Mouse (Mus musculus) forebrain, embryonic 16.5 days (tissue): ENCODE measurements around the gene 4930469K13Rik. TPM values are rescaled to one million over a fixed set of nuclear protein-coding genes. Genes with fewer than 3 reads are reported as not detected.

Experiments used
- ATAC-seq: fragments of 200-750 bp; cut with Nextera tagmentation; 2 replicates; pipeline ENCODE4 v1.8.0; 2017; ENCODE audit warnings: mild to moderate bottlenecking, moderate library complexity
- H3K27ac ChIP-seq: fragments of 300-500 bp; sonication (generic); 2 replicates; pipeline ENCODE4 v1.5.1; 2014; ENCODE audit warnings: low read length, control low read depth
- H3K27me3 ChIP-seq: fragments of 300-500 bp; sonication (generic); replicated peaks from 2 replicates; pipeline ENCODE4 v1.6.1; 2014; ENCODE audit warnings: low read length; ENCODE audit not compliant: control insufficient read depth, insufficient read depth
- H3K36me3 ChIP-seq: fragments of 300-500 bp; sonication (generic); 2 replicates; pipeline ENCODE4 v1.6.1; 2014; ENCODE audit not compliant: control insufficient read depth, insufficient read depth
- H3K4me1 ChIP-seq: fragments of 300-500 bp; sonication (generic); replicated peaks from 2 replicates; pipeline ENCODE4 v1.6.1; 2014; ENCODE audit warnings: low read length; ENCODE audit not compliant: control insufficient read depth, insufficient read depth
- H3K4me2 ChIP-seq: fragments of 300-500 bp; sonication (generic); 2 replicates; pipeline ENCODE4 v1.6.1; 2014; ENCODE audit warnings: mild to moderate bottlenecking, low read length, control low read depth
- H3K4me3 ChIP-seq: fragments of 300-500 bp; sonication (generic); replicated peaks from 2 replicates; pipeline ENCODE4 v1.5.1; 2014; ENCODE audit warnings: mild to moderate bottlenecking, low read length, control low read depth
- H3K9ac ChIP-seq: fragments of 300-500 bp; sonication (generic); replicated peaks from 2 replicates; pipeline ENCODE4 v1.6.1; 2014; ENCODE audit warnings: low read depth, low read length, control low read depth
- H3K9me3 ChIP-seq: fragments of 300-500 bp; sonication (generic); 2 replicates; pipeline ENCODE4 v1.6.1; 2016; ENCODE audit warnings: low read length; ENCODE audit not compliant: control insufficient read depth
- WGBS: fragments of 180-500 bp; shearing (Covaris S2); extraction: QIAGEN DNeasy Blood & Tissue Kit; methylation state at CpG from one replicate; pipeline ENCODE4 v1.1.7; 2014; 5-methylcytosine and 5-hydroxymethylcytosine counted together
- polyA plus RNA-seq: library from polyadenylated mRNA; unstranded; fragments of >200 nt; fragmentation: Nextera tagmentation; extraction: Ambion mirVana; gene quantifications from 2 replicates; pipeline ENCODE4 v1.2.1, GENCODE M21; 2015

Gene 4930469K13Rik
- polyA plus RNA-seq, 1 experiment from 2014 or later, result not detected

DNA sequence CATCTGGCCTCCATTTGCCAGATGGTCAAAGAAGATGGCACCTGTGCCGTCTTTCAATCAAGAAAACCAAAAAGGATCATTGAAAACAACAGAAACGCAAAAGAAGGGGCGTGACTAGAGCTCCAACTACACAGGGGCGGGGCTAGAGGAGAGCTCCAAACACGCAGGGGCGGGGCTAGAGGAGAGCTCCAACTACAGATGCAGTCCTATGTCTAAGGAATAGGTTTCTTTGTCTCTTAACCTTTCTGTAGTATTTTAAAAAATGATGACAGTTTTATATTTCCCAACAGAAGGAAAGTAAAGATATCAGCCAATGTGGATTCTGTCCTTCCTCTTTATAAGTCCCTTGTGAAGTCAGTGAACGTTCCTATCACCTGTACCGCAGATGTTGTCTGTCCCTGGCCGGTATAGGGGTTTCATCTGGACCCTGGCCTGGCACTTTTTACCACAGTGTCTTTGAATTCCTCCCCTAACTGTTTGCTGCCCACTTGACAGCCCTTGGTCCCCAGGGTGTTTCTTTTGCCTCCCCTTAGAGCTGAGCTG, 153.5 kb downstream of the 4930469K13Rik start:
- H3K4me2 ChIP-seq, result no peak overlapping the region
- ATAC-seq, result no peak
- no peak overlapping the region for H3K4me3 ChIP-seq
- H3K9me3 ChIP-seq, result no peaks in the 10 kb centered on the region
- WGBS, result 88% methylated on average over 9 of the region's 9 CpGs
- no peak overlapping the region for H3K9ac ChIP-seq
- H3K36me3 ChIP-seq, result no peaks in the 10 kb centered on the region
- H3K27ac ChIP-seq, result no peak overlapping the region
- H3K27me3 ChIP-seq, result no peaks in the 10 kb centered on the region
- H3K4me1 ChIP-seq, result no peaks in the 10 kb centered on the region

GRCm38 (mm10) chr11:33944067-33944785, 154.1 kb downstream of the 4930469K13Rik start:
- no peaks in the 10 kb centered on the region for H3K4me1 ChIP-seq
- H3K36me3 ChIP-seq, result no peaks in the 10 kb centered on the region
- H3K9ac ChIP-seq, result no peak overlapping the region
- 84% methylated on average over 3 of the region's 4 CpGs for WGBS
- no peak for ATAC-seq
- H3K4me3 ChIP-seq, result no peak overlapping the region
- H3K27ac ChIP-seq, result no peak overlapping the region
- no peaks in the 10 kb centered on the region for H3K27me3 ChIP-seq
- H3K9me3 ChIP-seq, result no peaks in the 10 kb centered on the region
- H3K4me2 ChIP-seq, result no peak overlapping the region

DNA sequence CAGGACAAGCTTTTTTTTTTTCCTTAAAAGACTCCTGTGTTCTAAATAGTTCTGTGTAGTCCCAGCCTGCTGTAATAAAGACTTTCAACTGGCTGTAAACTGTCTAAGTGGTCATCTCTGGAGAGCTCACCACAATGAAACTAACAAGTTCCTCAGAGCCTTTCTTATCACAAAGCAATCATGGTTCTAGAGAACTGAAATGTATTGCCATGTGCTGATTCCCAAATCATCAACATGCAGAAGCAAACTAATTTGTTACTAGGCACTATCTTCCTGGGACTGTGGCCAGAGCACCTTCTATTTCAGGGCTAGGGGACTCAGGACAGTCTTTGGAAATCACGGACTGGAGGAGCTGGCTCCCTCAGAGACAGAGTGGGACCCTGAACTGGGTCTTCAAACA, 154.8 kb downstream of the 4930469K13Rik start:
- H3K4me3 ChIP-seq, result no peak overlapping the region
- no peaks in the 10 kb centered on the region for H3K27me3 ChIP-seq
- no peaks in the 10 kb centered on the region for H3K36me3 ChIP-seq
- no peak overlapping the region for H3K4me2 ChIP-seq
- ATAC-seq, result no peak
- H3K9ac ChIP-seq, result no peak overlapping the region
- WGBS, result 71% methylated on average over 1 of the region's 1 CpGs
- H3K27ac ChIP-seq, result no peak overlapping the region
- H3K9me3 ChIP-seq, result no peaks in the 10 kb centered on the region
- H3K4me1 ChIP-seq, result no peaks in the 10 kb centered on the region

DNA sequence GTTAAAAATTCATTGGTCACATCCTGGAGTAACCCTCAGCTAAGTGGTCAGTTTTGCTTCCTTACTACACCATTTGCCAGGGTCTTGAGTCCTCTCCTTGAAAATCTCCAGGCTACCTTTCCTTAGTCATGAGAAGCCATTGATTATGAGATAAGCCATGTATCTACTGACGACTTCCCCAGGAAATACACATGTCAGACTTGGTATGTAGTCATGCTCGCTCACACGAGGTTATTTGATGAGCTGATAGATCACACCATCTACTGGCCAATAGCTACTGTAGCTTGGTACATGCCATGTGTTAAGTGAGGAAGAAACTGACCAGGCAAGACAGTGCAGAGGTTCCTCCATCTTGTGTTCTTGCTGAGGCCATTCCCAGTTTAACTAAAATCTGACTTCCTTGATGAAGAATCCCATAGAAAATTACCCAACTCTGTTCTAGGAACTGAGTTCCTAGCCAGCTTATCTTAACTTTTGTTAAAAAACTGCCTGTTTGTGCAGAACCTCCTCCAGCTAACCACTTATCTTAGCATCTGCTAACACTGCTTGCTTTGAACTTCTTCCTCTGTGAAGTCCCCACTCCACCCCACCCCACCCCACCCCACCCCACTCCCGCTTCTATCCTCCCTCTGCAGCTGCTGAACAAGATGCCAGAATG, 158.8 kb downstream of the 4930469K13Rik start:
- no peak for ATAC-seq
- no peak overlapping the region for H3K27ac ChIP-seq
- WGBS, result 92% methylated on average over 4 of the region's 4 CpGs
- H3K4me3 ChIP-seq, result no peak overlapping the region
- no peaks in the 10 kb centered on the region for H3K4me1 ChIP-seq
- no peak overlapping the region for H3K9ac ChIP-seq
- H3K36me3 ChIP-seq, result no peaks in the 10 kb centered on the region
- no peaks in the 10 kb centered on the region for H3K9me3 ChIP-seq
- no peaks in the 10 kb centered on the region for H3K27me3 ChIP-seq
- H3K4me2 ChIP-seq, result no peak overlapping the region

- Histone ChIP-seq H3K36me3 (no peaks in the 10 kb centered on the region), H3K9ac (no peak overlapping the region), H3K9me3 (no peaks in the 10 kb centered on the region), H3K4me1 (no peaks in the 10 kb centered on the region), H3K27me3 (no peaks in the 10 kb centered on the region), H3K27ac (no peak overlapping the region), H3K4me3 (no peak overlapping the region), H3K4me2 (no peak overlapping the region)
- 47% methylated on average over 7 of the region's 7 CpGs for WGBS
- no peak for ATAC-seq
These were observed 159.6 kb downstream of the 4930469K13Rik start for GRCm38 (mm10) chr11:33938561-33939274.

GRCm38 (mm10) chr11:33937641-33938040, 160.7 kb downstream of the 4930469K13Rik start:
- no peaks in the 10 kb centered on the region for H3K9me3 ChIP-seq
- no peaks in the 10 kb centered on the region for H3K4me1 ChIP-seq
- no peak for ATAC-seq
- no peak overlapping the region for H3K4me3 ChIP-seq
- H3K9ac ChIP-seq, result no peak overlapping the region
- no peaks in the 10 kb centered on the region for H3K27me3 ChIP-seq
- no peak overlapping the region for H3K27ac ChIP-seq
- H3K36me3 ChIP-seq, result no peaks in the 10 kb centered on the region
- WGBS, result 91% methylated on average over 8 of the region's 8 CpGs
- no peak overlapping the region for H3K4me2 ChIP-seq

GRCm38 (mm10) chr11:33934286-33934685, 164.1 kb downstream of the 4930469K13Rik start:
- no peaks in the 10 kb centered on the region for H3K27me3 ChIP-seq
- H3K36me3 ChIP-seq, result no peaks in the 10 kb centered on the region
- no peak overlapping the region for H3K4me2 ChIP-seq
- no peak overlapping the region for H3K27ac ChIP-seq
- no peak overlapping the region for H3K9ac ChIP-seq
- H3K4me3 ChIP-seq, result no peak overlapping the region
- H3K4me1 ChIP-seq, result 0 out of 2 replicates have a peak, but pooled peaks cover 2% of the 10 kb centered on the region
- no peaks in the 10 kb centered on the region for H3K9me3 ChIP-seq
- WGBS, result 66% methylated on average over 9 of the region's 9 CpGs
- ATAC-seq, result no peak

DNA sequence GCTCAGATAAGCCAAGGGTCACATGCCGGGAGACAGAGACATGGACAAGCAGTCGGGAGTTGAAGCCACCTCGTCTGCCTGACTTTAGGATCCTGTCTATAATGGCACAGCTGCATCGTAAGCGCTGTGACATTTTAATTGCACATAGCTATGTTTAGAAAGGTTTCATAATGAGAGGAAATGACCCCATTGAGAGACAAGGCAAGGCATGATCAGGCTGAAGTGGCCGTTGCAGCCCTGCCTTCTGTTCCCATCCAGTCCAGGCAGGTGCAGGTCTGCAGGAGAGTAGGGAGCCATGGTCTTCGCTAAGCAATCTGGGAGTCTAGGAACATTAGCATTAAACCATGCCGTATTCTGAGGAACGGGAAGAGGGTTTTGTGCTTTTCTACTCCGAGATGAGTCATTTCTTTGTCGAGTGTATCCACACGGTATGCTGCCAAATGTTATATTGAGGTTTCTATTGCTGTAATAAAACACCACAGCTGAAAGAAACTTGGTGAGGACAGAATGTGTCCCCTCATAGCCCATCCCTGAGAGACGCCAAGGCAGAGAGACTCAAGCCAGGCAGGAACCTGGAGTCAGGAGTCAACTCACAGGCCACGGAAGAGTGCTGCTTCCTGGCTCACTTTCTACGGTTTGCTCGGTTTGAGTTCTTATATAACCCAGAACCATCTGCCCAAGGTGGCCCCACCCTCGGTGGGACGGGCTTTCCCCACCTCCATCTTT, 165.8 kb downstream of the 4930469K13Rik start:
- Histone ChIP-seq H3K4me2 (no peak overlapping the region), H3K9me3 (no peaks in the 10 kb centered on the region), H3K4me3 (no peak overlapping the region), H3K27me3 (no peaks in the 10 kb centered on the region), H3K4me1 (peaks cover 11% of the 10 kb centered on the region), H3K27ac (no peak overlapping the region), H3K9ac (no peak overlapping the region), H3K36me3 (no peaks in the 10 kb centered on the region)
- WGBS, result 64% methylated on average over 18 of the region's 18 CpGs
- no peak for ATAC-seq
